Mouse (Mus musculus) gastrocnemius, postnatal 14 days (tissue): ENCODE data around the gene Slc28a3. TPM values are rescaled to one million over a fixed set of nuclear protein-coding genes. Genes with fewer than 3 reads are reported as not detected.
A peak's percentile ranks its signal among the peaks of the same experiment; 100 is the strongest.

Experiments
- DNase-seq: peaks from one replicate; pipeline ENCODE4 v3.0.0; 2021; ENCODE audit warnings: mixed read lengths
- intact Hi-C: fragments of 180-260 bp; cut with DNase I; formaldehyde crosslinking; loops from one replicate; pipeline ENCODE4 v1.15.1; 2025; ENCODE audit warnings: low total_unique reads
- total RNA-seq, 2 experiments: library from RNA; stranded (reverse); gene quantifications; 2 replicates each; pipeline ENCODE4 v1.2.3; 2021

Gene Slc28a3
- total RNA-seq, 2 experiments from 2014 or later: not detected

DNA sequence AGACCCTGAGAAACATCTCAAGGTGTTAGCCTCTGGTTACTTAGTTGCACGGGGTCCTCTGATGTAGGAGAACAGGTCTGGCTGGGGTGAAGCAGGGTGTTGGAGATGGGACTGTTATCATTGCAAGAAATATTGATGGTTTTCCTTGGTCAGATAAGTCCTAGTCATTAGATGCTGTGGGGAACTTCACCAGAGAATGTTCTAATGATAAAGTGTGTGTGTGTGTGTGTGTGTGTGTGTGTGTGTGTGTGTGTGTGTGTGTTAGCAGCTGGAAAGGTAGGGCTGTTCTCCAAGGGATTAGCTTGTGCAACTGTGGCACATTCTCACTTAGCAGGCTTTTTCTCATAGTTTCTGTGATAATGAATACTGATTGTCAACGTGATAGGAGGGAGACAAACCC lies 75.4 kb downstream of the Slc28a3 start:
- intact Hi-C loops: loop anchor here (2.0 kb wide), 1 partner anchor 67 kb away; no protein-coding TSS in a partner anchor
- no peak for DNase-seq

DNA sequence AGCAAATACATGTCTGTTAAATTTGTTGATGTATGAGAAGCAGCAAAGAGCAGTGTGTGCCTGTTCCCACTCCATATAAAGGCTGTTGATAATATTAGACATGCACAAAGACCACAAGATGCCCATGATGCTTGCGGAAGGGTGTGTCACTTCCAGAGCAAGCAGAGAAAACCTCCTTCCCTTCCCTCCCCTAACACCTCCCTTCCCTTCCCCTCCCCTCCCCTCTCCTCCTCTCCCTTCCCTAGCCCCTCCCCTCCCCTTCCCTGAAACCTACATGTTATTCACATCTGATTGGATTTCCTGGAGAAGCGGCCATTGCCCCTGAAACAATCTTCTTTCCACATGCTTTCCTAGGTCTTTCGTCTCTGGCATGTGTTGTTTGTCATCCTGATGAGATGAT lies 75.8 kb downstream of the Slc28a3 start:
- no peak for DNase-seq
- intact Hi-C loops: loop anchor here (2.0 kb wide), 1 partner anchor 66 kb away; no protein-coding TSS in a partner anchor

DNA sequence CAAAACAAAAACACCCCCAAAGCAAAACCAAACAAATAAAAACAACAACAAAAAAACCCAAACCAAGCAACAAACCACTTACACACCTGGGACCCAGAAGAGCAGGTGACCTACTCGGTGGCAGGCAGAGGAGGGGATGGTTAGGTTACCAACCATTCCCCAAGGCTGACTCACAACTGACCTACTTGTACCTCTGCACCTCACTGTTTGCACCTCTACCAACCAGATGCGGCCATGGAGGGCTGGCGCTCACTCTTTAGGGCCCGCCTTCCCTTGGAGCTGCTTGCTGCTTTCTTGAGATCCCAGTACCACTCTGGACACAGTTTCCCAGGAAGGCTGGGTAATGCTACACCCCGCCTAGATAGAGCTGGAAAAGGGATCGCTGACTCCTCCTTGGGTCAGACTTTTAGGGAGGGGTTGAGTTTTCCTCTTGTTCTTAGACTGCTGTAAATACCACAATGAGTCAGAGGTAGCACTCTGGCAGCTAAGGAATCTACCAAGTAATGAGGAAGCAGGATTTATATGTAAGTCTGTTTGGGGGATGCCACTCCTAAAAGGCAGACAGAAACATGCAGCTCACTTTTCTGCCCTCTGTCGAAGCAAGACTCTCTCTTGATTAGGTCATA lies 76.3 kb downstream of the Slc28a3 start:
- DNase-seq: peak; percentile 14
- intact Hi-C loops: loop anchor here (2.0 kb wide), 1 partner anchor 66 kb away; no protein-coding TSS in a partner anchor

DNA sequence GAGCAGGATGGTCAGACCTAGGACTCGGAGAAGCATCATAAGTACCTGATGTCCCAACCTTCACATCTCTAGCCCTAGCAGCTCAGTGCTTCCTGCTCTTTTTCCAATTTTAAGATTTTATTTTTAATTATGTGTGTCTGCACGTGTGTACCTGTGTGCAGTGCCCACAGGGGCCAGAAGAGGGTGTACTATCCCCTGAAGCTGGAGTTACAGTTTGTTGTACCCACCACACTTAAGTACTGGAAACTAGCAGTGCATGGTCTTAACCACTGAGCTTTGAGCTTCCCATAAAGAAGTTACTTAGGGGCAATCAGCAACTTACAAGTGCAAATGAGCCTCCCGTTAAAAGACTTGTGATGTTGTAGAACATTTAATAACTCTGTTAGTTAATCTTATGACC lies 86.1 kb downstream of the Slc28a3 start:
- intact Hi-C loops: no loop called here
- DNase-seq: no peak

DNA sequence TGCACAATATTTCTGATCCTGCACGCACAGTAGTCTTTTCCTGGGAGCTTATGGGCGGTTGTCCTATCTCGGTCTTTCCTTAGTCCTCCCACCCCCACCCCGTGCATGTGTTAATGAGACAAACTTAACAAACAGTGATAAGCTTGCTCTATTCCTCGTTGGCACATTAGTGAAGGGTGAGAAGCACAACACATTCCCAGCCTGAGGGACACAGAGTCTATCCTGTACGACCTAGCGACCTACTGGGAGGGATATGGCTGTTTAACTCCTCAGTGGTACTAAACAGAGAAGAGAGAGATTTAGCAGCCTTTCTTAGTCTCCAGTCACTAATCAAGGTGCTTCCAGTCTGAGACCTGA lies 86.9 kb downstream of the Slc28a3 start:
- no peak for DNase-seq
- intact Hi-C loops: no loop called here

DNA sequence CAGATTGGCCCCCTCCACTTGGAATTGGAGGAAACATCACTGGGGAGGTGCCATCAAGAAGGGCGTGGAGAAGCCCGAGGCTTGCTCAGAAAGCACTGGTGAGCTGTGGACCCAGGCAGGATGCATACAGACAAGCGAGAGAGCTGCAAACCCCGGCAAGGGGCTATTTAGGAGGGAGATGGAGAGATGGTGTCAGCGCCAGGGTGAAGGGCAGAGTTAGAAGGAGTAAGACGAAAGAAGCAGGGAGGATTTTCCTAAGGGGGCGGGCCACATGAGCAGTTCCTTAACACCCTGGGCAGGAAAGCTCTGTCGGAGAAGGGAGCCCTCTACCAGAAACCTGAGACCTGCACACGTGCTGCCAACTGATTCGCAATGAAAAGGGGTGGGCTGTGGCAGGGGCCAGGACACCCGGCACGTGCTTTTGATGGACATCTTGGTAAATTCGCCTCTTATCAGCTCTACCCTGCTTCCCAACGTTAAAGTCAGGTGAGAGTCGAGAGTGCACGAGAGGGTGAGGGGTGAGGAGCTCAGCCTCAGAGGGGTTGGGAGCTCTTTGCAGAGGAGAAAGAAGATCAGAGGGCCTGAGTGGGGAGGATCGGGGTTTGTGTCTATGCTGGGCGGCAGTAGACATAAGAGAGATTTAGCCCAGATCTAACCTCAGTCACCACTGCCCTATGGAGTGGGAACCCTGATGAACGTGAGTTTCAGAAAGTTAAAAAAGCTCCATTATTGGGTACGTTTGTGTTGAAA lies 87.5 kb downstream of the Slc28a3 start:
- intact Hi-C loops: no loop called here

DNA sequence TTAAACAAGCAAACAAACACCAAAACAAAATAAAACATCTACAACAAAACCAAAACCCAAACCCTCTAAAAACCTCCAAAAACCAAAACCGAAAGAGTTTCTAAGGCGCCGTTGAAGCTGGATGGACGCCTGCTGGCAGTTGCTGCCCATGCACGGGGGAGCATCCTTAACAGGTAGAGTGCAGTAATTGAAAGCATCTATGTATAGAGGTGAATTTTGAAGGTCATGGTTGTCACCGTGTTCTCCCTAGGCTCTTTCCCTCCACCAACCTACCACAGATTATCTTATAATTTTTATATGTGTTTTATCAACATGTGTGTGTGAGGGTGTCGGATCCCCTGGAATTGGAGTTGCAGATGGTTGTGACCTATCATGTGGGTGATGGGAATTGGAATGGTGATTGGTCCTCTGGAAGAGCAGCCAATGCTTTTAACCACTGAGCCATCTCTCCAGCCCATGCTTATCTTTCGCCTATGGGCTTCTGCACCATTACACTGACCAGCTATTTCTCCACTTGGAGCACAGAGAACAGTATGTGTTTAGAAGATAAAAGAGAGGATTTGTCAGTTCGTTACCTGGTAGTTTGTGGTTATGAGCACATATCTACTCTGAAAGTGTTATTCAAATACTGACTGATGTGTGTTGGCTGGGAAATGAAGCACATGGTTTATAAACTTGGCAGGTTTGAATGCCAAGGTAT lies 89.2 kb downstream of the Slc28a3 start:
- intact Hi-C loops: no loop called here

More for the DNA sequence above, 87.5 kb downstream of the Slc28a3 start:
- DNase-seq: no peak

DNA sequence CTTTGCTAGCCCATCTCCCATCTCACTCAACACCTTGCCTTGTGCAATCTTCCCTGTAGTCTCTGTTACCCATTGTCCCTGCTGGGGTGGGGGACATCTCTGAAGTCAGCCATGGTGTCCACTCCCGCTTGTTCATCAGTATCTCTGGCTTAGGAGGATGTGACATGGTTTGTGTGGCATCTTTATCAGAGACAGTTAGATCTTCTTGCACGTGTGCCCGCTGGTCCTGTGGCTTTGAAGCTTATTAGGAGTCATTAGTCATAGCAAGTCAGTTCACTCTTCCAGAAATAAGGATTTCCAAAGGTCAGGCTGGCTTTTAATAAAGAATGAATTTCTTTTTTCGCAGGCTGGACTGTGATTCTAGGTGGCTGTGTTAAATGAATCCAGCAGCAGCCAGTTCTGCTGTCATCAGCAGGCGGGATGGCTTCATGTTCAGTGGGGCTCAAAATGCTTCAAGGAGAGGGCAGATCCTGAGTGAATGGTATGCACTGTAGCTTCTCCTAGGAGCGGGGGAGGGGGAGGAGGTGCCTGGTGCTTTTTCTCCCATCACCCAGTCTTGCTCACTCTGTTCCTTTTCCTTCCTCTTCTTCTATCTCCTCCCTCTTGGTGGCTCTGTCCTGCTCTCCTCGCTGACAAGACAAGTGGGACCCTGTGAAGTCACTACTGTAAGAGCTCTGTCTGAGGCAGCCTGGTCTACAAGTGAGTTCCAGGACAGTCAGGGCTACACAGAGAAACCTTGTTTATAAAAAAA lies 89.9 kb downstream of the Slc28a3 start:
- intact Hi-C loops: no loop called here
- no peak for DNase-seq

More for the DNA sequence above, 89.2 kb downstream of the Slc28a3 start:
- DNase-seq: no peak

DNA sequence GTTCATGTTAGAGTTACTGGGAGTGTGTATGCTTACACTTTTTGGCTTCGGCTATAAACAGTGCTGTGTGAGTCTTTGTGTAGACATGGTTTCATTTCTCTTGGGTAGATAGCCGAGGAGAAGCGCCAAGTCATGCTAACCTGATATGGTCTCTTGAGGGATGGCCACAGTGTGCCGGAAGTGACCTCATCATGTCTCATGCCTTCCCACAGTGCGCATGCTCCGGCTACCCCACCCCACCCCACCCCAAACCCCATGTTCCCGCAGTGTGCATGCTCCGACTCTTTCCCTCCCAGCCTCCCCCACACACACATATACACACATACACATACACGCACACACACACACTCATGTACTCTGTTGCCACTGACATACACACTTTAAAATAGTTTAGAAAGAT lies 90.6 kb downstream of the Slc28a3 start:
- intact Hi-C loops: no loop called here
- DNase-seq: no peak

DNA sequence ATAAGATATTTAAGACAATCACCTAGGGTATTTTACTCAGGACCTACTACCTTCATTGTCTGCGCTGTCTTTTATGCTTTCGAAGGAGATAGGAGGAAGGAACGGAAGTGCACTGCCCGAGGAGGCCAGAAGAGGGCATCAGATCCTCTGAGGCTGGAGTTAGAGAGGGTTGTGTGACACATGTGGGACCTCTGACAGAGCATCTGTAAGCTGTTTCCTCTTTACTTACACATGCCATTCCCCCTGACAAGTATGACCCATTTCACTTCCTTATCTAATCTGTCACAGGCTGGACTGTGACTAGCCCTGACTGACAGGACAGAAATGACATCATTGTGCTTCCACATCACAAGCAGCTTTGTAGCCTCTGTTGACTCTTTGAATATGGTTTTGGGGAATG lies 94.4 kb downstream of the Slc28a3 start:
- intact Hi-C loops: no loop called here
- no peak for DNase-seq

DNA sequence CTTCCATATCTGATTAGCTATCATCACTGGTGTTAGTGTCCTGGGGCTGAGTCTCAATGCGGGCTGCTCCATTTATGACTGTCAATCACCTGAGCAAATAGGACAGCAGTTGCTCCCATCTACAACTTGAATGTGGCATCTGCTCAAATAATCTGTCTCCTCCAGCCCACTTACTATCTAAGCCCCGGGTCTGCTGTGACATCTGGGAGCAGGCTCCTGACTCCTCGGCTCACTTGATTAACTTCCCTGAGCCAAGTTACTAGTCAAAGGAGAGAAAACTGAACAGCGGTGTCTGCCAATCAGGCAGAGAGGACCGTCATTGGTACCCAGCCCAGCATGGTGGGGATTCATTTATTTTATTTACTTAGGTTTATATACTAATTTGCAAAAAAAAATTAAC lies 95.0 kb downstream of the Slc28a3 start:
- no peak for DNase-seq
- intact Hi-C loops: no loop called here

DNA sequence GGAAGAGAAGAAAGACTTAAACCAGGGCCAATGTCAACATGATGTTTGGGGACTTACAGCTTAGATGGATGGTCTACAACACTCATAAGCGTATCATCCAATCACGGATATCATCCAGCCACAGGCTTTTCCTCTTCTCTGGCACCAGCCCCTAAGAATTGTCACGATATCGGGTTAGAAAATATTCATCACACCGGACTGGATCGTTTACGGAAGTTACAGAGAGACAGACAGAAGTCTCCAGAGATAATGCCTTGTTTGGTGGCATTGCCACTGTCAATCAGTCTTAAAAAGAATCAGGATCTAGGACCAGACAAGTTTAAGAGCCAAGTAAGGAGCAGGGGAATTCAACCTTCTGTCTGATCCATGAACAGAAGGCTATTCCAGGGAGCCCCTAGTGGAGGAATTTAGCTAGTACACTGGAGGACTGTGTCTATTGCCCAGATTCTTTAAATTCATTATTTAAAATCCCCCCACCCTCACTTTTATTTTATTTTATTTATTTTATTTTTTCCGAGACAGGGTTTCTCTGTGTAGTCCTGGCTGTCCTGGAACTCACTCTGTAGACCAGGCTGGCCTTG lies 96.4 kb downstream of the Slc28a3 start:
- DNase-seq: no peak
- intact Hi-C loops: no loop called here

DNA sequence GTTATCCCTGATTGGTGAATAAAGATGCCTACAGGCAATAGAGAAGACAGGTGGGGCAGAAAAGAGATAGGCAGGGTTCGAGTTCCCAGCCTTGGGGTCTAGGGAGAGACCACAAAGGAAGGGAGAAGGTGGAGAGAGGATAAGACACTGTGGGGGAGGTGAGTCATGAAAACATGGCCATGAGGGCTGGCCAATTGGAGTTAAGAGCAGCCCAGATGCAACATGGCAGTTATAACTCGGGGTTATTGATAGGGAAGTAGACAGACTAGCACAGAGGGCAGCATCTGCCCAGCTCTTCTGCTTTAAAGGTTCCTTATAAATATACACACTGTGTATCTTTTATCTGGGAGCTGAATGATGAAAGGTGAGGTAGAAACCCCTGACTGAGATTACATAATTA lies 98.8 kb downstream of the Slc28a3 start:
- intact Hi-C loops: no loop called here
- DNase-seq: no peak

DNA sequence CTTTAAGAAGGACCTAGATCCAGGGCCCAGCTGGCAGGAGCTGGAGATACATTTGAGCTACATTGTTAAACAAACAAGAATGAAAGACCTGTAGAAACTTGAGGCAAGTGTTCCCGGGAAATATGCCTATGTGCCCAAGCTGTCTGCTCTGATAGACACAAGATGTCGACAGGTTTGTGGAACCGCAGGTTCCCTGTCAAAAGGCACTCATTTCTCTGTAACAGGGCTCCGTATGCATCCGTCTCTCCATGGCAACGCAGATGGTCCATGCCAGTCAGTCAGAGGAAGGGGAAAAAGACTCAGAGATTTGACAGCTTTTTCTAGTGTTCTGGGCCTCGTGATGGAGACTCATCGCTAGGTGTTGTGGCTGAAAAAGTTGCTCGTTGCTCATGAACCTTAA lies 99.4 kb downstream of the Slc28a3 start:
- no peak for DNase-seq
- intact Hi-C loops: no loop called here

DNA sequence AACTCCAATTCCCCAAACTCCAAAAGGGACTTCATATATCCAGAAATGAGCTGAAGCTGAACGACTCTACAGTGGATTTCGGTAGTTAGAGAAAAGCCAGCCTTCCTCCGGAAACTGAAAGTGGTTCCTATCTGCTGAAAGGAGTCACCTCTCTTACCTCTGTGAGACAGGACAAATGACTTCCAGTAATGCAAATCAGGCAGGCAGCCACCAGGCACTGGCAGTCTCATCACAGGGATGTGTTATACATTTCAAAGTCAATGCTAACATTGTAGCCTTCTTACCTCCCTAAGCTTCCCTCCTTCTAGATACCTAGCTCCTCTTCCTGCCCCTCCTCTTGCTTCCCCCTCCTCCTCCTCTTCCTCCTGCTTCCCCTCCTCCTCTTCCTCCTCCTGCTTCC lies 101.4 kb downstream of the Slc28a3 start:
- DNase-seq: no peak
- intact Hi-C loops: no loop called here

DNA sequence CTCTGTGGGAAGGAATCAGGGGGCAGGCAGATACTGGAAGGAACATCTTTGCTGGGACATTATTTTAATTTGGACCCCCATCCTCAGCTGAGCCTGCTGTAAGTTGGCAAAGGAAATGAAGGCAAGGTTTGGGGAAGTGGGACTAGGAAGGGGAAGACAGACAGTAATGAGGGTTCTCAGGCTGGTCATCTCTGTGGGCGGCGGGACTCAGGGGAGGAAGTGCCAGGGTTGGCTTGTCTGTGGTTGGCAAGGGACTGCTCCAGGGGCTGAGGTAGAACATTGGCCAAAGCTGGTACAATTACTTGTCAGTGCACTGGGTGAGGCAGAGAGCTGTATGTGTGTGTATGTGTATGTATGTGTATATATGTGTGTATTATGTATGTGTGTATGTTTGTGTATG lies 107.1 kb downstream of the Slc28a3 start:
- no peak for DNase-seq
- intact Hi-C loops: no loop called here

DNA sequence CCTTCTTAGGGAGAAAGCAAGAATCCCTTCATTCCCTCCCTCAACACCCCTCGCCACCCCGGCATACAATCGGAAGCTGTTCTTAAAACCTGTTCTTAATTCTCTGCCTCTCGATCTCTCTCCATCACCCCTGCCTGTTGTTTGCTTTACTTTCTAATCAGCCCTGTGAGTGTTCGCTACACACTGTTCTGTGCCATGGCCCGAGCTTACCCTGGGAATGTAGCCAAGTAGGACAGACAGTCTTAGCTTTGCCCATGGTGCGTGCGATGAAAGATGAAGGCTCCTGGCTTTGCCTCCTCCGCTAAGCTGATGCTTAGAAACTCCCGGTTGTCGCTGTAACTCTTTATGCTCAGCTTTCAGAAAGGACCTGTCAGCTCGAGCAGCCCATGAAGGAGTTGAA lies 112.9 kb downstream of the Slc28a3 start:
- no peak for DNase-seq
- intact Hi-C loops: no loop called here
